Mouse (Mus musculus) thymus, postnatal 0 days (tissue): Measurements from ENCODE around the gene Fgfr2. TPM values are rescaled to one million over a fixed set of nuclear protein-coding genes. Genes with fewer than 3 reads are reported as not detected.

Experiments
- DNase-seq: peaks from one replicate; pipeline ENCODE4 v3.0.0-alpha.2; 2015; ENCODE audit warnings: low spot score
- polyA plus RNA-seq: library from polyadenylated mRNA; unstranded; fragments of >200 nt; fragmentation: Nextera tagmentation; extraction: Ambion mirVana; gene quantifications from 2 replicates; pipeline ENCODE4 v1.2.1, GENCODE M21; 2015

Gene Fgfr2
- polyA plus RNA-seq, 1 experiment from 2014 or later, result 23.6 TPM

GRCm38 (mm10) chr7:131362269-131362614 lies 1760.9 kb downstream of the Fgfr2 start:
- DNase-seq, result no peak

GRCm38 (mm10) chr7:131356105-131356504 lies 1767.0 kb downstream of the Fgfr2 start:
- DNase-seq, result no peak

GRCm38 (mm10) chr7:131345856-131346541 lies 1777.2 kb downstream of the Fgfr2 start:
- no peak for DNase-seq

GRCm38 (mm10) chr7:131337502-131338068 lies 1785.6 kb downstream of the Fgfr2 start:
- DNase-seq, result no peak

- DNase-seq, result no peak
These were observed 1789.6 kb downstream of the Fgfr2 start, which contains the start of gene Fam24a for GRCm38 (mm10) chr7:131333564-131333963. Gene Fam24a, plus strand, starts transcription at chr7:131333864.

GRCm38 (mm10) chr7:131331688-131332087 lies 1791.5 kb downstream of the Fgfr2 start:
- no peak for DNase-seq

- no peak for DNase-seq
These were observed 1793.7 kb downstream of the Fgfr2 start, which contains the start of gene Fam24b for GRCm38 (mm10) chr7:131329416-131329815. Gene Fam24b, minus strand, starts transcription at chr7:131329516.

GRCm38 (mm10) chr7:131327054-131327453 lies 1796.1 kb downstream of the Fgfr2 start:
- no peak for DNase-seq

- no peak for DNase-seq
These were observed 1801.0 kb downstream of the Fgfr2 start, which contains the start of gene Cuzd1 for GRCm38 (mm10) chr7:131322192-131322591. Gene Cuzd1, minus strand, starts transcription at chr7:131322292.

GRCm38 (mm10) chr7:131318340-131318739 lies 1804.8 kb downstream of the Fgfr2 start:
- DNase-seq, result no peak

- DNase-seq, result no peak
These were observed 1805.6 kb downstream of the Fgfr2 start for GRCm38 (mm10) chr7:131317587-131317986.

GRCm38 (mm10) chr7:131314493-131314892 lies 1808.7 kb downstream of the Fgfr2 start:
- DNase-seq, result no peak

GRCm38 (mm10) chr7:131306733-131307132 lies 1816.4 kb downstream of the Fgfr2 start:
- DNase-seq, result no peak

GRCm38 (mm10) chr7:131303340-131303739 lies 1819.8 kb downstream of the Fgfr2 start:
- DNase-seq, result no peak

- no peak for DNase-seq
These were observed 1826.0 kb downstream of the Fgfr2 start for GRCm38 (mm10) chr7:131297151-131297550.

GRCm38 (mm10) chr7:131265851-131266250 lies 1857.3 kb downstream of the Fgfr2 start:
- no peak for DNase-seq

- DNase-seq, result no peak
These were observed 1858.9 kb downstream of the Fgfr2 start for GRCm38 (mm10) chr7:131264251-131264650.

GRCm38 (mm10) chr7:131260946-131261345 lies 1862.2 kb downstream of the Fgfr2 start:
- DNase-seq, result no peak

GRCm38 (mm10) chr7:131257309-131257708 lies 1865.8 kb downstream of the Fgfr2 start:
- DNase-seq, result no peak

- DNase-seq, result no peak
These were observed 1866.3 kb downstream of the Fgfr2 start for GRCm38 (mm10) chr7:131256841-131257240.

GRCm38 (mm10) chr7:131244993-131245392 lies 1878.2 kb downstream of the Fgfr2 start:
- DNase-seq, result no peak

- DNase-seq, result no peak
These were observed 1887.1 kb downstream of the Fgfr2 start for GRCm38 (mm10) chr7:131236091-131236490.

- DNase-seq, result no peak
These were observed 1900.1 kb downstream of the Fgfr2 start for GRCm38 (mm10) chr7:131223086-131223485.
